Mouse (Mus musculus) cerebellum, adult 8-10 months (tissue): ENCODE measurements at regions not wholly inside any gene's neighbourhood (a gene's known extent, or its start where the extent isn't known, plus 50 kb on each side); places are given as distances from the start of the nearest gene placed in this dataset.

Experiments used
- DNase-seq: peaks from one replicate; pipeline ENCODE4 v3.0.0; 2022

DNA sequence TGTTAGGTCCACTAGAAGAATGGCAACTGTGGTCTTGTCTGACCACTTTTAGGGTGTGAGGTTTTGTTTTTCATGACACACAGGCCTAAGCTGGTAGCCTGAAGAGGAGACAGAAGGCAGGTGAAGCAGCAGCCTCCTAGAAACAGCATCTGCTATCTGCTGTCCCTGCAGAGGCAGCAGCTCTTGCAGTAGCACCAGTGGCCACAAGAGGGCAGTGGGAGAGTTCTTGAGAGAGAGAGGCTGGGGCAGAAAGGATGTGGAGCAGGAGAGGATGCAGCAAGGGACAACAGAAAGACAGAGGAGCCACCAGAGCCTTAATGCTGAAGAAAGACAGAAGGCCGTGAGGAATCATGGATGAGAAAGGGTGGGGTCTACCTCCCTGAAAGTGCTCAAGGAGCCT lies 88.1 kb upstream of the Usp51 start:
- DNase-seq, result peak; percentile 64

DNA sequence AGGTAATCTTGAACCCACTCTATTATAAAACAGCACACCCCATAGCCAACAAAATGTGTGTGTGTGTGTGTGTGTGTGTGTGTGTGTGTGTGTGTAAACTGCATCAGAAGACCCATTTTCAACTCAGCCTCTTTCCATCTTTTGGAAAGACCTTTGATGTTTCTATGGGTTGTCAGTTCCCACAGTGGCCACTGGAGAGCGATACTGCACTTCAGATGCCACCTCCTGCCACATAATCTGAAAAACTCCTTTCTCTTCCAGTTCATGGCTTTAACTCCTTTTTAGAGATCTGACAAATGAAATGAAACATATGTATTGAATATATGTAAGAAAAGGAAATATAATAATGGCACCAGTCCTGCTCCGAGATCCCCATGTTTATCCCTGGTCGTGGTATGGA lies 79.3 kb upstream of the Usp51 start:
- DNase-seq, result peak; percentile 8

DNA sequence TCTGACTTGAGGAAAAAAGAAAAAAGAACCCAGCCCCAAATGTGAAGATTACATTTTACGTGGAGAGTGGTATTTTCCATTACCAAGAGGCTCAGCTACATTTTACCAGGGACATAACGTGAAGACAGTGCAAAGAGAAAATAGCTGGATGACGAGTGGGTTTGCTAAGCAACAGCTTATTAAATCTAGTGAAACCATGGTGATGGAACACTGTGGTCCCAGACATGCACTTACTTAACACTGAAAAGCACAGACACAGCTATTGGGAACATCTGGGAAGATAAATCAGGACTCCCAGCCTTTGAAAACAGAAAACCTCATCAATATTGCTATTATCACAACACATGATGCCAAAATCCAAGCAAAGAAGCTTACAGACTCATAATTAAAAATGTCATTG lies 60.1 kb upstream of the Usp51 start:
- no peak for DNase-seq
